Mouse (Mus musculus): ENCODE measurements at regions not wholly inside any gene's neighbourhood (a gene's known extent, or its start where the extent isn't known, plus 50 kb on each side); places are given as distances from the start of the nearest gene placed in this dataset.

- Histone ChIP-seq H3K27ac (ENCODE audit: insufficient read depth, low read length) (no peak overlapping the region), H3K36me3 (ENCODE audit: control insufficient read depth, insufficient read depth, low read length) (no peaks in the 10 kb centered on the region), H3K27me3 (ENCODE audit: control insufficient read depth, insufficient read depth, low read length) (no peaks in the 10 kb centered on the region), H3K4me3 (ENCODE audit: extremely low read depth, insufficient read depth, insufficient read length) (no peak overlapping the region), H3K4me1 (ENCODE audit: control insufficient read depth, insufficient read depth, insufficient read length) (no peaks in the 10 kb centered on the region)
- no peak for DNase-seq (ENCODE audit: low read depth in 1 of 2, low spot score in 2 of 2)
- 78% methylated on average over 5 of the region's 5 CpGs for WGBS
- TF ChIP-seq CTCF (IDR thresholded peaks at IDR 0.05; ENCODE audit: extremely low read depth, insufficient read depth, insufficient read length, insufficient replicate concordance) (no peak), POLR2A (IDR thresholded peaks at IDR 0.05; ENCODE audit: low read depth, low read length) (no peak)
Observed at GRCm38 (mm10) chr6:111781710-111782481, 491.7 kb upstream of the Lmcd1 start.

GRCm38 (mm10) chr6:111808611-111809010 is 464.9 kb upstream of the Lmcd1 start:
- no peaks in the 10 kb centered on the region for H3K36me3 ChIP-seq (ENCODE audit: control insufficient read depth, insufficient read depth, low read length)
- no peaks in the 10 kb centered on the region for H3K27me3 ChIP-seq (ENCODE audit: control insufficient read depth, insufficient read depth, low read length)
- no peak for DNase-seq (ENCODE audit: low read depth in 1 of 2, low spot score in 2 of 2)
- H3K4me3 ChIP-seq (ENCODE audit: extremely low read depth, insufficient read depth, insufficient read length): no peak overlapping the region
- no peaks in the 10 kb centered on the region for H3K4me1 ChIP-seq (ENCODE audit: control insufficient read depth, insufficient read depth, insufficient read length)
- no peak for TF ChIP-seq CTCF (IDR thresholded peaks at IDR 0.05; ENCODE audit: extremely low read depth, insufficient read depth, insufficient read length, insufficient replicate concordance)
- TF ChIP-seq POLR2A (IDR thresholded peaks at IDR 0.05; ENCODE audit: low read depth, low read length): no peak
- H3K27ac ChIP-seq (ENCODE audit: insufficient read depth, low read length): no peak overlapping the region

GRCm38 (mm10) chr6:111813982-111814603 is 459.5 kb upstream of the Lmcd1 start:
- H3K27me3 ChIP-seq (ENCODE audit: control insufficient read depth, insufficient read depth, low read length): no peaks in the 10 kb centered on the region
- no peak for TF ChIP-seq POLR2A (IDR thresholded peaks at IDR 0.05; ENCODE audit: low read depth, low read length)
- TF ChIP-seq CTCF (IDR thresholded peaks at IDR 0.05; ENCODE audit: extremely low read depth, insufficient read depth, insufficient read length, insufficient replicate concordance): no peak
- 89% methylated on average over 7 of the region's 7 CpGs for WGBS
- H3K36me3 ChIP-seq (ENCODE audit: control insufficient read depth, insufficient read depth, low read length): no peaks in the 10 kb centered on the region
- H3K4me1 ChIP-seq (ENCODE audit: control insufficient read depth, insufficient read depth, insufficient read length): no peaks in the 10 kb centered on the region
- DNase-seq (ENCODE audit: low read depth in 1 of 2, low spot score in 2 of 2): no peak
- no peak overlapping the region for H3K27ac ChIP-seq (ENCODE audit: insufficient read depth, low read length)
- no peak overlapping the region for H3K4me3 ChIP-seq (ENCODE audit: extremely low read depth, insufficient read depth, insufficient read length)

GRCm38 (mm10) chr6:111815150-111815549 is 458.4 kb upstream of the Lmcd1 start:
- no peaks in the 10 kb centered on the region for H3K4me1 ChIP-seq (ENCODE audit: control insufficient read depth, insufficient read depth, insufficient read length)
- no peaks in the 10 kb centered on the region for H3K36me3 ChIP-seq (ENCODE audit: control insufficient read depth, insufficient read depth, low read length)
- no peaks in the 10 kb centered on the region for H3K27me3 ChIP-seq (ENCODE audit: control insufficient read depth, insufficient read depth, low read length)
- H3K27ac ChIP-seq (ENCODE audit: insufficient read depth, low read length): no peak overlapping the region
- no peak for DNase-seq (ENCODE audit: low read depth in 1 of 2, low spot score in 2 of 2)
- no peak for TF ChIP-seq CTCF (IDR thresholded peaks at IDR 0.05; ENCODE audit: extremely low read depth, insufficient read depth, insufficient read length, insufficient replicate concordance)
- TF ChIP-seq POLR2A (IDR thresholded peaks at IDR 0.05; ENCODE audit: low read depth, low read length): no peak
- no peak overlapping the region for H3K4me3 ChIP-seq (ENCODE audit: extremely low read depth, insufficient read depth, insufficient read length)

- Histone ChIP-seq H3K4me3 (ENCODE audit: extremely low read depth, insufficient read depth, insufficient read length) (no peak overlapping the region), H3K27ac (ENCODE audit: insufficient read depth, low read length) (no peak overlapping the region), H3K36me3 (ENCODE audit: control insufficient read depth, insufficient read depth, low read length) (no peaks in the 10 kb centered on the region), H3K4me1 (ENCODE audit: control insufficient read depth, insufficient read depth, insufficient read length) (no peaks in the 10 kb centered on the region), H3K27me3 (ENCODE audit: control insufficient read depth, insufficient read depth, low read length) (no peaks in the 10 kb centered on the region)
- DNase-seq (ENCODE audit: low read depth in 1 of 2, low spot score in 2 of 2): no peak
- 84% methylated on average over 3 of the region's 3 CpGs for WGBS
- TF ChIP-seq CTCF (IDR thresholded peaks at IDR 0.05; ENCODE audit: extremely low read depth, insufficient read depth, insufficient read length, insufficient replicate concordance): no peak
- TF ChIP-seq POLR2A (IDR thresholded peaks at IDR 0.05; ENCODE audit: low read depth, low read length): no peak
Observed at GRCm38 (mm10) chr6:111820265-111820664, 453.3 kb upstream of the Lmcd1 start.

- 79% methylated on average over 6 of the region's 6 CpGs for WGBS
- TF ChIP-seq POLR2A (IDR thresholded peaks at IDR 0.05; ENCODE audit: low read depth, low read length) (no peak), CTCF (IDR thresholded peaks at IDR 0.05; ENCODE audit: extremely low read depth, insufficient read depth, insufficient read length, insufficient replicate concordance) (no peak)
- H3K27ac ChIP-seq (ENCODE audit: insufficient read depth, low read length): no peak overlapping the region
- no peak overlapping the region for H3K4me3 ChIP-seq (ENCODE audit: extremely low read depth, insufficient read depth, insufficient read length)
- H3K27me3 ChIP-seq (ENCODE audit: control insufficient read depth, insufficient read depth, low read length): no peaks in the 10 kb centered on the region
- H3K4me1 ChIP-seq (ENCODE audit: control insufficient read depth, insufficient read depth, insufficient read length): no peaks in the 10 kb centered on the region
- no peak for DNase-seq (ENCODE audit: low read depth in 1 of 2, low spot score in 2 of 2)
- H3K36me3 ChIP-seq (ENCODE audit: control insufficient read depth, insufficient read depth, low read length): no peaks in the 10 kb centered on the region
Observed at GRCm38 (mm10) chr6:111844321-111844835, 429.2 kb upstream of the Lmcd1 start.

- TF ChIP-seq CTCF (IDR thresholded peaks at IDR 0.05; ENCODE audit: extremely low read depth, insufficient read depth, insufficient read length, insufficient replicate concordance): no peak
- TF ChIP-seq POLR2A (IDR thresholded peaks at IDR 0.05; ENCODE audit: low read depth, low read length): no peak
- no peaks in the 10 kb centered on the region for H3K27me3 ChIP-seq (ENCODE audit: control insufficient read depth, insufficient read depth, low read length)
- WGBS: 57% methylated on average over 3 of the region's 3 CpGs
- no peak overlapping the region for H3K4me3 ChIP-seq (ENCODE audit: extremely low read depth, insufficient read depth, insufficient read length)
- H3K36me3 ChIP-seq (ENCODE audit: control insufficient read depth, insufficient read depth, low read length): no peaks in the 10 kb centered on the region
- DNase-seq (ENCODE audit: low read depth in 1 of 2, low spot score in 2 of 2): no peak
- no peaks in the 10 kb centered on the region for H3K4me1 ChIP-seq (ENCODE audit: control insufficient read depth, insufficient read depth, insufficient read length)
- H3K27ac ChIP-seq (ENCODE audit: insufficient read depth, low read length): no peak overlapping the region
Observed at GRCm38 (mm10) chr6:111866101-111866598, 407.4 kb upstream of the Lmcd1 start.

All from spleen, adult 2 months (tissue).